Mouse (Mus musculus): ENCODE results near the gene P2ry2. TPM values are rescaled to one million over a fixed set of nuclear protein-coding genes. Genes with fewer than 3 reads are reported as not detected.

The P2ry2 gene
- polyA plus RNA-seq, 1 experiment from 2014 or later: 0.32 TPM

- Histone ChIP-seq H3K4me3 (no peak overlapping the region), H3K9ac (replicated peaks) (no peak overlapping the region), H3K4me1 (no peaks in the 10 kb centered on the region), H3K36me3 (no peaks in the 10 kb centered on the region), H3K9me3 (no peaks in the 10 kb centered on the region), H3K4me2 (replicated peaks) (no peak overlapping the region), H3K27me3 (no peaks in the 10 kb centered on the region), H3K27ac (replicated peaks) (no peak overlapping the region)
- ATAC-seq (ENCODE audit: low FRiP score, low read depth): no peak
- WGBS: 73% methylated on average over 2 of the region's 2 CpGs
These were observed 60.8 kb downstream of the P2ry2 start for GRCm38 (mm10) chr7:100951903-100952302.

- Histone ChIP-seq H3K9me3 (no peaks in the 10 kb centered on the region), H3K9ac (replicated peaks) (no peak overlapping the region), H3K4me3 (no peak overlapping the region), H3K27ac (replicated peaks) (no peak overlapping the region), H3K27me3 (no peaks in the 10 kb centered on the region), H3K4me2 (replicated peaks) (no peak overlapping the region), H3K36me3 (no peaks in the 10 kb centered on the region), H3K4me1 (no peaks in the 10 kb centered on the region)
- no peak for ATAC-seq (ENCODE audit: low FRiP score, low read depth)
- WGBS: 77% methylated on average over 12 of the region's 12 CpGs
These were observed 62.1 kb downstream of the P2ry2 start for GRCm38 (mm10) chr7:100950481-100951010.

- Histone ChIP-seq H3K27ac (replicated peaks) (no peak overlapping the region), H3K27me3 (no peaks in the 10 kb centered on the region), H3K36me3 (no peaks in the 10 kb centered on the region), H3K4me2 (replicated peaks) (no peak overlapping the region), H3K9ac (replicated peaks) (no peak overlapping the region), H3K4me1 (no peaks in the 10 kb centered on the region), H3K9me3 (no peaks in the 10 kb centered on the region), H3K4me3 (no peak overlapping the region)
- WGBS: 63% methylated on average over 5 of the region's 5 CpGs
- ATAC-seq (ENCODE audit: low FRiP score, low read depth): no peak
These were observed 62.6 kb downstream of the P2ry2 start for GRCm38 (mm10) chr7:100950031-100950430.

Other genes with a start within 250 kb of the P2ry2 start
- gene Relt, start 149.4 kb downstream of the P2ry2 start, polyA plus RNA-seq (2016; fragmentation: Nextera tagmentation; extraction: Ambion mirVana): 2.3 and 2.4 TPM in 2 replicates
- 7.1 and 7.9 TPM in 2 replicates for gene Arhgef17, start 80.8 kb downstream of the P2ry2 start, polyA plus RNA-seq (2016; fragmentation: Nextera tagmentation; extraction: Ambion mirVana)
- gene P2ry6, start 38.2 kb downstream of the P2ry2 start, polyA plus RNA-seq (2016; fragmentation: Nextera tagmentation; extraction: Ambion mirVana): 2.2 and 3.0 TPM in 2 replicates
- 37.6 and 39.3 TPM in 2 replicates for gene Fchsd2, start 80.0 kb upstream of the P2ry2 start, polyA plus RNA-seq (2016; fragmentation: Nextera tagmentation; extraction: Ambion mirVana)